Mouse (Mus musculus) spleen, postnatal 4 days (tissue): ENCODE data around the gene Ephb1.

Experiments
- DNase-seq, 2 experiments: peaks; one replicate each; pipeline ENCODE4 v3.0.0; 2022; ENCODE audit warnings: low spot score in 2 of 2

Ephb1 gene

GRCm38 (mm10) chr9:101990032-101990431, 364.5 kb downstream of the Ephb1 start:
- peak in 1 of 2 experiments; percentile 34 for DNase-seq

- DNase-seq: no peak
Measured at GRCm38 (mm10) chr9:101986910-101987309, 367.6 kb downstream of the Ephb1 start.

- DNase-seq: no peak
Measured at GRCm38 (mm10) chr9:101982378-101982777, 372.1 kb downstream of the Ephb1 start.

DNA sequence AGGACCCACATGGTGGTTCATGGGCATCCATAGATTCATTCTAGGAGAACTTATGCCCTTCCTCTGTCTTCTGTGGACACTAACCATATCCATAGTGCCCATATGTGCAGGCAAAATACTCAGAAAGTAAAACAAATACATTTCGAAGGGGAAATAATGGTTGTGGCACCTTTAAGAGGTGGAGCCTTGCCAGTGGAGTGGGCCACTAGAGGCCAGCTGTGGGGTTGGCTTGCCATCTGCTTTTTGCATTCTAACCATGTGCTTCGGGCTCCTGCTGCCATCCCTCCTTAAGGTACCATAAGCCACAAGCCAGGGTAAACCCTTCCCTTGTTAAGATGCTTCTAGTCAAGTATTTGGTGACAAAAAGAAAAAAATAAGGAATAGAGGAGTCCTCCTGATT, 373.3 kb downstream of the Ephb1 start:
- DNase-seq: no peak

- DNase-seq: no peak
Measured at GRCm38 (mm10) chr9:101976884-101977465, 377.5 kb downstream of the Ephb1 start.

GRCm38 (mm10) chr9:101972314-101972713, 382.2 kb downstream of the Ephb1 start:
- DNase-seq: no peak

DNA sequence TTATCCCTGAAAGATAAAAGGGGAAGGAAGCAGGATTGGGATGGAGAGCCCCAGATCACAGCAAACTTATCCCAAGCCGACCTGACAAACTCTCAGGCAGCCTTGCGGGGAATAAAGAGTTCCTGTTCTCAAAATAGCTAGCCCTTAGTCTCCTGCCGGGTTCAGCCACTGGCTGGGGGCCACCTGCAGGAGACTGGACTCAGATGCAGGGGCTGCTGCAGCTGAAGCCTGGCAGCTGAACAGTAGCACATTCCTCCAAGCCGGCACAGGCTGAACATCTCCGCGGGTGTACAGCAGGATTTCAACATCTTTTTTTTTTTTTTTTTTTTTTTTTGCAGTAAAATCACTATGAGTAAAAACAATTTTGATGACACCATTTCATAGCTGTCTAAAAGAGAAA, 382.7 kb downstream of the Ephb1 start:
- no peak for DNase-seq

DNA sequence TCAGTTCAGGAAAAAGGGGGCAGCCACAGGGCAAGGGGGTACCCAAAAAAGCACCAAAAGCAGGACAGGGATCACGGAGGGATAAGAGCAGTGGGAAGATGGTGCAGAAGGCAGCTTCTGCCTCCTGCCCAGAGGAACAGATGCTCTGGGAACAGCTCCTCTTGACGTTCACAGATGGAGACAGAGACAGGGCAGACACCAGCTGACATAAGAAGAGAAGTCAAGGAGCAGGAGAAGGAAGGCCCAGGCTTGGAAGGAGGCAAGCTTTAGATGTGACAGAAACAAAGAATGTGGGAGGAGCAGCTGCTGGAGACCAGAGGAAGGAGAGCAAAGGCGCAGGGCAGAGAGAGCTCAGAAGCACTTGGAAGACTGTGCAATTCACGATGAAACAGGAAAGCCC, 398.3 kb downstream of the Ephb1 start:
- DNase-seq: no peak

GRCm38 (mm10) chr9:101954529-101954928, 400.0 kb downstream of the Ephb1 start:
- no peak for DNase-seq

DNA sequence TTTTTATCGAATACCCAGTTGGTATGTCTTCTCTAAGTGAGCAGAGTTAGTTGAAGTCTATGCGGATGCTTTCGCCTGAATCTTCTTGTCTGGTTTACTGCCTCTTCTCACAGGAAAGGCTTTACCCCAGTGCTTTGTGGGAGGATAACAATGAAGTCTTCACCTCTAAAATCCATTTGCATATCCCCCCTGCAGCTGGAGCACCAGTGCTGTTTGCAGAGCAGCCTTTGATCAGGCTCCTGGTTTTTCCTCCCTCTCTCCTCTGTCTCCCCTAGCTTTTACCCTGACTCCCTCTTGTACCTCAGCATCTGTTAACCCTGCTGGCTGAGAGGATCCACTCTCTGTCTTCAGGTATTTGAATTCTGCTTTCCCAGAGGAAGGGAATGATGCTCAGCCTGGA, 404.4 kb downstream of the Ephb1 start:
- DNase-seq: no peak

- DNase-seq: no peak
Measured at GRCm38 (mm10) chr9:101945814-101946213, 408.7 kb downstream of the Ephb1 start.

- DNase-seq: no peak
Measured at GRCm38 (mm10) chr9:101945326-101945725, 409.2 kb downstream of the Ephb1 start.

DNA sequence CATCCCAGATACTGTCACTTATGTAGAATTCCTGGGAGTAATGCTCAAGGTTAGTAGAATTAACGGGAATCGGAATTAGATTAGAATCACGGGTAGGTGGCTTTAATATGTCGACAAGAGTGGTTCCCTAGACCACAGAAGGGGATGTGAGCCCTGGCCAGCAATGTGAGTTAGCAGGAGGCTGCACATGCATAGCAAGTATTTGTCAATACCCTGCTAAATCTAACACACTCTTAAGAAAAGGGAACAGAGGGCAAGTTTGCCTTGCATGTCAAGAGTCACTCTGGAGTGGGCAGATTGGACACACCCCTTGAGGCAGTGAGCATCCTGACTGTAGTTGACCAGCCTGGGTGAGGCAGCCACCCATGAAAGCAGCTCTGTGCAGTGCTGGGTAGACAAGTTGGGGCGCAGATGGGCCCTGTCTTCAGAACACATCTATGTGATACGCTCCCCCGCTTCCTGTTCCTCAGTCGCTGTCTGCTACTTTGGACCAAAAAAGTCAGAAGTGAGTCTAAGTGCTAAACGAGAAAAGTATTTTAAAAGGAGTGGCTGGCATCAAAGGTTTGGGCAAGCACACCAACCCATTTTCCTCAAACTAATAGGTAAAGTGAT, 412.3 kb downstream of the Ephb1 start:
- no peak for DNase-seq

- no peak for DNase-seq
Measured at GRCm38 (mm10) chr9:101940182-101940581, 414.3 kb downstream of the Ephb1 start.

- no peak for DNase-seq
Measured at GRCm38 (mm10) chr9:101939006-101939405, 415.5 kb downstream of the Ephb1 start.

GRCm38 (mm10) chr9:101938066-101938465, 416.4 kb downstream of the Ephb1 start:
- DNase-seq: no peak

DNA sequence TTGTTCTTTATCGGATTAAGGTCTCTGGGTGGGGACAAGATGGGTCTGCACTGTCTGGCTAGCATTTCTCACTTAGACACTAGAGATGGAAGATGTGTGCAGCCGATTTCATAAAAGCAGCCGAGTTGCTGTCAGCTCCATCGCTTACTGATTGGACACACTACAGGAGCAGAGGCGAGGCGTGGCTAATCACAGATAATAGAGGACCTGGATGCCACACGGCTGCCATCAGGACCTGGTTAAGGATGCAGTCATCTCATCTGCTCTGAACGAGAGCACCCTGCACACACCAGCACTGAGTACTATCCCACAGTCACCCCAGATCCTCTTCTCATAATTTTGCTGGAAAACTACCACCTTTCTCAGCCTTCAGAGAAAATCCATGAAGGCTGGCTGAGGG, 419.6 kb downstream of the Ephb1 start:
- no peak for DNase-seq

DNA sequence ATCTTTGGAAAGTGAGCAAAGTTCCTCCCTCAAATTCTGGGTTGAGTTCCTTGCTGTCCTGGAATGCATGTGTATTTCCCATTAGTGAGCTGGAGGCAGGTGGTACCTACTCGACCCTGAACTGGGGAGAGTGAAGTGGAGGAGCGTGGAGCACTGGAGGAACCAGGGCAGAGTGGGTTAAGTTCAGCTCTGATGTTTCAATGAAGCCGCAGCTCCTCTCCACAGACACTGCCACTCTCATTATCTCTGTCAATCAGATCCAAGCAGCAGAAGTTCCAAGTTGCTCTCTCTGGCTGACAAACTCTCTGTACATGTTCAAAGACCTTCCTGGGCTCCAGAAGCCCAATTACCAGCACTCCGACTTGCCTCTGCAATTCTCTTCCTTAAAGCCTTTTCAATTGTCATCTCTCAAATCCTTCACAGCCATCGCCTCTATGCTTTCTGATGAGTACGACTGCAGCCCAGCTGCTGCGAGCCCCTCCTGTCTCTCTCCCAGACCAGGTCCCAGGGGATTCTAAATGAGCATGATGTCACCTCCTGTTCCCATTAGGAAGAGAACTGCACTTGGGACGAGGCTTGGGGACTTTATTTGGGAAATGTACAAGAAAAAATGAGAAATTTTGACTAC, 420.4 kb downstream of the Ephb1 start:
- DNase-seq: no peak

DNA sequence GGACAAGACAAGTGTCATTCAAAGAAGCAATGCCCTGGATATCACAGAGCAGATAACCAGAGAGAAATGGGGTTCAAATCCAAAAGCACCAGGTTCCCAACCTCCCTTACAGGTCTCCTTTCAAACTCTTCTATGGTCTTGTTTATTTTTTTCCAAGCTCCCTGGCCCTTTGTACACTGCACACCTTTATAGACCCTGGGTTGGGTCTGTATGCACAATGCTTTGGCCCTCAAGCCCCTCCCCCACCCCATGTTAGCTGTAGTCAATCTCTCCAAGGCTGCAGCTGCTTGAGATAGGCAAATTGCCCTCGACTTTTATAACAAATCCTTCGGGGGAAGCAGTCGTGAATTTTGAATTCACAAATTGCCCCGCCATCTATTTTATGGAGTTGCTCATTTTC, 429.7 kb downstream of the Ephb1 start:
- DNase-seq: no peak

- DNase-seq: no peak
Measured at GRCm38 (mm10) chr9:101922846-101923245, 431.6 kb downstream of the Ephb1 start.

DNA sequence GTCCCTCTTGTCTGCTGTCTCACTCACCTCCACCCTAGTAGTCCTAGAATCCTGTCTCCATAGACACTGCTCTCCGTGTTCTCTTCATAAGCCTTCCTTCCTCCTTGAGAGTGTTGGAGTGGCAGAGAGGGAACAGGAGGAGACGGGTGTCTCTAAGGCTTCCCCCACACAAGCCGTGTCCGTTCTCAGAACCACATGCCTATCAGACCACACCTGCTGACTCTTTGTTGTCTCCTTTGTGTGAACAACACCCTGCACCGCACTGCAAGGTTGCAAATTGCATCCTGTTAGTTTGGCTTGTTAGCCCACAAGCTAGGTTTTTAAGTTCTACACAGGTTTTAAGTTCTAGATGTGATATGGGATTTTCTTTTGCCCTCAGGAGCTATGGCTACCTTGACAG, 435.2 kb downstream of the Ephb1 start:
- no peak for DNase-seq

- DNase-seq: no peak
Measured at GRCm38 (mm10) chr9:101918771-101919170, 435.7 kb downstream of the Ephb1 start.

- peak in 1 of 2 experiments; percentile 40 for DNase-seq
Measured at GRCm38 (mm10) chr9:101915082-101915481, 439.4 kb downstream of the Ephb1 start.
